Mouse (Mus musculus): ENCODE data around the gene Cldn9.
A peak's percentile ranks its signal among the peaks of the same experiment; 100 is the strongest.

Gene Cldn9

DNA sequence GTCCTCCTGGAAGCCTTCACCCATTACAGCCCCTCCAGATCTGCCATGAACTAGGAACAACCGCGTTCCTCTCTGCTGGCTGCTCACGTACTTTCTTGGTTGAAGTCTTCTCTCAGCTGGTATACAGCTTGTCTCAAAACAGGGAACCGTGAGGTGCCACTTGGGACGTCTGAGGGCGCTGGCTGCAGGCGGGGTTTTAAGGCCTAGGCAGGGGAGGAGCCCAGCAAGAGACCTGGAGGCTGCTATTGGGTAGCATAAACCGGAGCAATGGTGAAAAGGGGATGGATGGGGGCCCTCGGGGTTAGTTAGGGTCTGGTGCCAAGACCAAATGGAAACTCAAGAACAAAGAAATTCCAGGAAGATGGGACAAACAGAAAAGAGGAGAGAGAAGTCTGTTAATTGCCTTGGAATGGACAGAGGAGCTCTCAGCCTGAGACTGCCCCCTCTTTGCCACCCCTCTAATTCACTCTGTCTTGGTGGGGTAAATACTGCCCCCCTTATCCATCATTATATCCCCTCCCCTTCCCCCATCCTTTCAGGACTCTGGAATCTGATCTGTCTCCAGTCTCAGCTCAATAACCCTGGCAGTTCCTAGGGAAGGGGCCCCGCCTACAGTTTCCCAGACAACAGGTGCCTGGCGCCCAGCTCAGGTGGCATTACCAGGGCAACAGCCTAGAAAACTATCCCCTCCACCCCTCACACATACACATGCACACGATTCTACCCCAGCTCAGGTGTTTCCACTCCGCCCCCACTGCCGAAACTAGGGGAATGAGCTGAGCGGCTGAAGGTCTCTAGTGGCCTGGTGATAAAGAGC is at the start of gene Cldn9:
Gene Cldn9, minus strand, starts transcription at position 171 of the 817 bp plus-strand sequence.
- no peak for DNase-seq (ENCODE audit: low spot score)

GRCm38 (mm10) chr17:23730441-23730840 is 46.6 kb upstream of the Cldn9 start:
- DNase-seq (ENCODE audit: low spot score) = no peak

DNA sequence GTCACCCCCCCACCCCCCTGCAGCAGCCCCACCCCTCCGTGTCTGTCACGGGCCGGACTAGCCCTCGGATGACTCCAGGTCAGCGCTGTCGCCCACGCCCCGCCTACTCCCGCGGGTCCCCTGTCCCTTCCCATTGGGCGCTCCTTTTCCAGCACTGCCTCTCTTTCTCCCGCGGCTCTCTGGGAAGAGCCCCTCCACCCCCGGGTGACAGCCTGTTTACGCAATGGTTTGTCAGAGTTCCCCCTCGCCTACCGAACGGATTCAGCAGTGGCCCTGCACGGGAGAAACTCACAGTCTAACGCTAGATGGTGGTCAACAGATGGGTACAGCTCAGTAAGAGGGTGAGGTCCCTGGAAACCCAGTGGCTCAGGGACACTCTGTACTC is 42.9 kb upstream of the Cldn9 start:
- DNase-seq (ENCODE audit: low spot score) = no peak

DNA sequence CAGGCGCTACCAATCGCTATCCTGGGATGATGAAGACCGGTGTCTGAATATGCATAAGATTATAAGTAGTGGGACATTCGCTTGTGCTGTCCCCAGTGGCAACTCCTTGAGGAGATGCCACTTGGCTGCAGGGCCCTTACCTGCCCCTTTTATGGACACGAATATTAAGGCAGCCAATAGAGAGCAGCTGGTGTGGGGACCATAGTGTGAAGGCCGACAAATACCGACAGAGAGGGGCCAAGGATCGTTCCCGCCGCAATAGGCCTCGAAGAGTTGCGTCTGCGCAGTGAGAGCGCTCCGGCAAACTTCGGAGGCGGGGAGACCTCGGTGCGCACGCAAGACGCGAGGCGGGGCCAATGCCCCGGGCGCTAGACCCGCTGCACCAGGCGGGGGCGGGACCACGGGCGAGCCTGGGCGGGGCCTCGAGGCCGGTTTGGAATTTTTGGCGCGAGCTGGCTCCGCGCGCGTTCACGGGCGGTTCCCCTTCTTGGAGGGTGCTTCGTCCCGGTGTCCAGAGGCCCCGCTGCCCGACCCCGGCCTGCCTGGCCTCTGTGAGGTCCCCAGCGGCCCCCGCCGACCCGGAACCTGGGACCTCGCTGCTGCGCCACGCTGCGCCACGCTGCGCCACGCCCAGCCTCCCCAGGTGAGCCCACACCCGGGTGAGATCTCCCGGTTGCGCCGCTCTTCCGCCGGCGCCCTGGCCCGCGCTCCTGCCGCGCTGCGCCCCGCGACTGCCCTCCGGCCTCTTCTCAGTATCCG is 42.4 kb upstream of the Cldn9 start, which contains the start of gene Pkmyt1:
Gene Pkmyt1, plus strand, starts transcription at position 338 of the 759 bp plus-strand sequence.
- peak; percentile 93 for DNase-seq (ENCODE audit: low spot score)

DNA sequence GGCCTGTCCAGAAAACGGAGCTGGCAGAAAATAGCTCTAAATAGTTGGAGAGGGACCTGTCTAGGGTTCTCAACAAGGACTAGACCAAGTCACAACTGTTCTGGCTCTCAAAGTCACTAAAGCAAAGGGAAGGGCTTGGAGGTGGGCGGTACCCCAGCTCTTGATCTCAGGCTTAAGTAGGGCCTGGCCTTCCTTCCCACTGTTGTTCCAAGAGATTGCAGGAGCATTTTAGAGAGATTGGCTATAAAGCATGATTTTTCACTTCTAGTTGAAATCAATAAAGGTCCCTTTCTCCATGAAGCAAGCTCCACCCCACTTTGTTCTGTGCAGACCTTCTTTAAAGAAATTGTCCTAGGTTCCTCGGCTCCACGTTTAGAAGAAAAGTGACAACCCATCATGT is 41.7 kb upstream of the Cldn9 start:
- no peak for DNase-seq (ENCODE audit: low spot score)

DNA sequence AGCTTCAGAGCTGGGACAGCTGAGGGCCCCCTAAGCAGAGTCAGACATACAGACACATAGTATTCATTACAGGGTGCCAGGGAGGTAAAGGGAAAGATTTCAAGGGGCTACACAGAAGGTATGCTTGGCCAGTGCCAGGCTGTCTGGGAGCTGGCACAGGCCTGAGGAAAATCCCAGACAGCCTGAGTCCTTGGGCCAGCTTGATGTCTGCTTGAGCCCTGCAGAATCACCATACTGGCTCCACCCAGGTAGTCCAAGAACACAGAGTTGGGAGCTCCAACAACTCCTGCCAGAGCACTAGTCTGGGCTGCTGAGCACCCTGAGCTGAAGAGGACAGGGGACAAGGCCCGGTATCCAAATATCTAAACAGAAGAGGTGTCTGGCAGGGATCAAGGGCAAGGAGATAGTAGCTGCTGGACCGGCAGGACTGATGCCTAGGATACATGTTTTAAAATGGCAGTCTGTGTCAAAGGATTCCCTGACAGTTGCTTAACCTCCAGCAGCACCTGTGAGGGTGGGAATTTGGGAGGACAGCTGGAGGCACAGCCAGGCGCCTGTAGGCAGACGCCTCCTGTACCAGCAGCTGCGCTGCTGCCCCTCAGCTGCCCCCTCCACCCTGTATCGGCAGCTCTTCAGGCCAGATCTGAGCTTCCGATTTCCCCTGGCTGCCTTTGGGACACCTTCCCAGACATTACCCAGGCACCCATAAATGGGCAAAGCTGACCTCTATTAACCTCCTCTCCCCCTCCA is 38.7 kb upstream of the Cldn9 start, which contains the start of gene 1520401A03Rik:
Gene 1520401A03Rik, minus strand, starts transcription at position 408 of the 750 bp plus-strand sequence.
- DNase-seq (ENCODE audit: low spot score) = no peak

DNA sequence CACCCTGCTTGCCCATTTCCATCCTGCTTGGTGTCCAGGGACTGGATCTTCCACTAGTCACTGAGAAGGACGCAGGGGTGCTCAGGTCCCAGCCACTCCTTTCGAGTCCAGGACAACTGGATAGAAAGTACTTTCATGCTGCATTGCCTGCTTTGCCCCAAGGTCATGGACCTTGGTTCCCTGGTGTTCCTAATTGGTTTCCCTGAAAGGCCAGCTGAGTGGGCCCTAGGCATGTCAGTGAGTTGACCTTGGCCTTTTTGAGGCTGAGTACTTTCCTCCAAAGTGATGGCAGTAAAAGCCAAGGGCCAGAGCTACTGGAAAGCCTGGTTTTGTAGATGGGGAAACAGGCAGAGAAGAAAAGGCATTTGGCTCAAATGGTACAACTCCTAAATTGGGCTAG is 38.1 kb upstream of the Cldn9 start:
- no peak for DNase-seq (ENCODE audit: low spot score)

DNA sequence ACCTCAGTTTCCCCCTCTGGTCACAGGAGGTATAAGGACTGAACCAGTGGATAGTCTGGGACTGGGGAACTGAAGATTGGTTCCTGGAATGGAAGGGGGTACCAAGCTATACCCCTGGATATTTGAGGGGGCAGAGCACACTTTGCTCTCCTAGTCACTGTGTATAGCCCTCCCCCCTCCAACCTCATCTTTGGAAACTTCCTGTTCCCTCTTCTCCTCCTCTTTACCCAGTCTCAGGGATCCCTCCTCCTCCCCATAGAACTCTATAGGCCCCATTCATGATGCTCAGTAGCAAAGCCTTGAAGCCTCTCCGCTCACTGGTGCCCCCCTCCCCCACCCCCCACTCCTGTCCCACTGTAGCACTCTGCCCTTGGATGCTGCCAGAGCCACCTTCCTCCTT is 35.6 kb upstream of the Cldn9 start:
- DNase-seq (ENCODE audit: low spot score) = no peak

- DNase-seq (ENCODE audit: low spot score) = no peak
Measured at GRCm38 (mm10) chr17:23717003-23717402, 33.2 kb upstream of the Cldn9 start.

GRCm38 (mm10) chr17:23706212-23706611 is 22.4 kb upstream of the Cldn9 start:
- peak; percentile 70 for DNase-seq (ENCODE audit: low spot score)

DNA sequence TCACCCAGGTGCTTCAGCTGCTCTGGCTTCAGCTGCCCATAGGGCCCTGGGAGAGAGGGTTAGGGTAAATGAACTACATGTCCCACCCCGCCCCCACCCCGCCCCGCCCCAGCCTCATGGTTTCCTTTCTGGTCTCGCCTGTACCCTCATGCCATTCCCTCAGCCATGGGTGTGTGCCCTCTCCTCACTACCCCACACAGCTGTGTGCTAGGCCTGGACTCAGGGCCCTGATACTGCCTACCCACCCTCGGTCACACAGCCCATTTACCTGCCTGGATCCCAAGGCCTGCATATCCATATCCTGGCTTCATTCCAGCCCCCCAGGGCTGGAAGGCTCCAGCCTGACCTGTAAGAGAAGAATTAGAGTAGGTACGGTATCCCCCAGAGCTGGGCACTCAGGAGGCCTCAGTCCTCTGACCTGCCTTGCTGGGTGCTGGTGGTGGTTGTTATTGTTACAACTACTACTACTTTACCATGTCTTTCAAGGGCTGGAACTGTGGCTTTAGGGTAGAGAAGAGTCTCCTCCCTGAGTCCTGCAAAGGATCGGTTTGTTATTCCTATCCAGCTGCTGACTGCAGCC is 21.8 kb upstream of the Cldn9 start:
- no peak for DNase-seq (ENCODE audit: low spot score)

- no peak for DNase-seq (ENCODE audit: low spot score)
Measured at GRCm38 (mm10) chr17:23704741-23705140, 20.9 kb upstream of the Cldn9 start.

GRCm38 (mm10) chr17:23703301-23703700 is 19.5 kb upstream of the Cldn9 start:
- no peak for DNase-seq (ENCODE audit: low spot score)

GRCm38 (mm10) chr17:23700079-23700478 is 16.3 kb upstream of the Cldn9 start:
- DNase-seq (ENCODE audit: low spot score) = peak; percentile 73

- peak; percentile 26 for DNase-seq (ENCODE audit: low spot score)
Measured at GRCm38 (mm10) chr17:23699131-23700077, 15.6 kb upstream of the Cldn9 start.

GRCm38 (mm10) chr17:23695801-23696200 is 12.0 kb upstream of the Cldn9 start:
- DNase-seq (ENCODE audit: low spot score) = no peak

DNA sequence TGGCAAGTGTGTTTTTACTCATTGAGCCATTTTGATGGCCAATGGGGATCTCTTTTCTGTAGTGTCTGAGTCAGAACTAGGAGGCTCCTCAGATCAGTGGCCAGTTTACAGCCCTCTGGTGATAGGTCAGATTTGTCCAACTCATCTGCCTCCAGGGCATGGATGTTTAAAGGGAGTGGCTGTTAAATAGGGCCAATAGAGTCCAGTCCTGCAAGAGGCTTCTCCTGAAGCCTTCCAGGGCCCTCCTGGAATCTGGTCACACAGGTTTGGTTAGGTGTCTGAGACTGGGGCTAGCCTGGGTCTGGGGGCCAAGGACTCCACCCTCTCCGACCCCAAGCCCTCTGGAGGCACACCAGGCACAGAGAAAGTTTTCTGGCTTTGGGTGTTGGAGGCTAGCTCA is 10.7 kb upstream of the Cldn9 start:
- no peak for DNase-seq (ENCODE audit: low spot score)

DNA sequence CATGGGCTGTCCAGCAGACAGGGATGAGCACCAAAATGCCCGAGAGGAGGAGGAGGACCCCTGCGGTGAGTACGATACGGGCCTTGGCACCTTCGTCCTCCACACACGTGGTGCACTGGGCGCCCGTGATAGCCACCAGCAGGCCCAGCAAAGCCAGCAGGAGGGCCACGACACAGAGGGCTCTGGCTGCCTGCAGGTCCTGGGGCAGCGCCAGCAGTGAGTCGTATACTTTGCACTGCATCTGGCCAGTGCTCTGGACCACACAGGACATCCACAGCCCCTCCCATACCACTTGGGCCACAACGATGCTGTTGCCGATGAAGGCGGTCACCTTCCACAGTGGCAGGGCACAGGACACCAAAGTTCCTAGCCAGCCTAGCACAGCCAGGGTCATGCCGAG is 600 bp downstream of the Cldn9 start:
- DNase-seq (ENCODE audit: low spot score) = no peak

DNA sequence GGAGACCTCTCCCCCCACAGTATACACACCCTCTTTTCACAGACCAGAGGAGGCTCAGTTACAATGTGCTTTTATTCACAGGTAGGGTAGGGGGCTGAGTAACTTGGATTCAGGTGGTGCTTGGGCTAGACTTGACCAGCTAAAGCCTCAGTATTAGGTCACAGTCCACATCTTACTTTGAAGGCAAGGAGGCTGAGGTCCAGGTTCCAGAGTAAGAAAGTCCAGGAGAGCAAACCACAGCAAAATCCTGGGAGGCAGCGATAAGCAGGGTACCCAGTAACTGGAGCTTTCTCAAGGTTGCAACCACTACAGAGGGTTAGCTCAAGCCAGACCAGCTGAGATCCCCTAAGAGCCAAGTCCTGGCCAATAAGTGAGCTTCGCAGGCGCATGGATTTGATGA is 1.3 kb downstream of the Cldn9 start:
- no peak for DNase-seq (ENCODE audit: low spot score)

- DNase-seq (ENCODE audit: low spot score) = no peak
Measured at GRCm38 (mm10) chr17:23682092-23682491, 1.7 kb downstream of the Cldn9 start.

DNA sequence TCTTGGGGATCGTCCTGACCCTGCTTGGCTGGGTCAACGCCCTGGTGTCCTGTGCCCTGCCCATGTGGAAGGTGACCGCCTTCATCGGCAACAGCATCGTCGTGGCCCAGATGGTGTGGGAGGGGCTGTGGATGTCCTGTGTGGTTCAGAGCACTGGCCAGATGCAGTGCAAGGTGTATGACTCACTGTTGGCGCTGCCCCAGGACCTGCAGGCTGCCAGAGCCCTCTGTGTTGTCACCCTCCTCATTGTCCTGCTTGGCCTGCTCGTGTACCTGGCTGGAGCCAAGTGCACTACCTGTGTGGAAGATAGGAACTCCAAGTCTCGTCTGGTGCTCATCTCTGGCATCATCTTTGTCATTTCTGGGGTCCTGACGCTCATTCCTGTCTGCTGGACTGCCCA is 2.7 kb downstream of the Cldn9 start:
- DNase-seq (ENCODE audit: low spot score) = no peak
